Mouse (Mus musculus) midbrain, embryonic 14.5 days (tissue): ENCODE measurements around the gene Rab3a. TPM values are rescaled to one million over a fixed set of nuclear protein-coding genes. Genes with fewer than 3 reads are reported as not detected.

ENCODE experiments used
- ATAC-seq: fragments of 200-750 bp; cut with Nextera tagmentation; 2 replicates; pipeline ENCODE4 v1.8.0; 2017; ENCODE audit warnings: moderate number of reproducible peaks, moderate library complexity; ENCODE audit not compliant: low FRiP score, low TSS enrichment
- DNase-seq: peaks from one replicate; pipeline ENCODE4 v3.0.0-alpha.2; 2015
- H3K27ac ChIP-seq: fragments of 300-500 bp; sonication (generic); replicated peaks from 2 replicates; pipeline ENCODE4 v1.5.1; 2014; ENCODE audit warnings: mild to moderate bottlenecking, low read depth, low read length, moderate library complexity
- H3K27me3 ChIP-seq: fragments of 300-500 bp; sonication (generic); 2 replicates; pipeline ENCODE4 v1.6.1; 2014; ENCODE audit warnings: low read length, control low read depth, mixed read lengths; ENCODE audit not compliant: control insufficient read depth, insufficient read depth
- H3K36me3 ChIP-seq: fragments of 300-500 bp; sonication (generic); 2 replicates; pipeline ENCODE4 v1.6.1; 2014; ENCODE audit warnings: low read length, control low read depth; ENCODE audit not compliant: control insufficient read depth, insufficient read depth
- H3K4me1 ChIP-seq: fragments of 300-500 bp; sonication (generic); 2 replicates; pipeline ENCODE4 v1.6.1; 2014; ENCODE audit warnings: mild to moderate bottlenecking, antibody characterized with exemption, low read length, control low read depth; ENCODE audit not compliant: control insufficient read depth, insufficient read depth
- H3K4me2 ChIP-seq: fragments of 300-500 bp; sonication (generic); 2 replicates; pipeline ENCODE4 v1.6.1; 2014; ENCODE audit warnings: mild to moderate bottlenecking, low read length, moderate library complexity
- H3K4me3 ChIP-seq: fragments of 300-500 bp; sonication (generic); replicated peaks from 2 replicates; pipeline ENCODE4 v1.5.1; 2014; ENCODE audit warnings: low read depth, low read length
- H3K9ac ChIP-seq: fragments of 300-500 bp; sonication (generic); replicated peaks from 2 replicates; pipeline ENCODE4 v1.6.1; 2014; ENCODE audit warnings: mild to moderate bottlenecking, low read length, moderate library complexity
- H3K9me3 ChIP-seq: fragments of 300-500 bp; sonication (generic); 2 replicates; pipeline ENCODE4 v1.6.1; 2016; ENCODE audit warnings: low read length, control low read depth, mixed read lengths; ENCODE audit not compliant: control insufficient read depth
- WGBS: fragments of 180-500 bp; shearing (Covaris S2); extraction: QIAGEN DNeasy Blood & Tissue Kit; methylation state at CpG from one replicate; pipeline ENCODE4 v1.1.7; 2014; 5-methylcytosine and 5-hydroxymethylcytosine counted together
- polyA plus RNA-seq: library from polyadenylated mRNA; unstranded; fragments of >200 nt; fragmentation: Nextera tagmentation; extraction: Ambion mirVana; gene quantifications from 2 replicates; pipeline ENCODE4 v1.2.1, GENCODE M21; 2014

Gene Rab3a
- polyA plus RNA-seq, 1 experiment from 2014 or later = 407 TPM

DNA sequence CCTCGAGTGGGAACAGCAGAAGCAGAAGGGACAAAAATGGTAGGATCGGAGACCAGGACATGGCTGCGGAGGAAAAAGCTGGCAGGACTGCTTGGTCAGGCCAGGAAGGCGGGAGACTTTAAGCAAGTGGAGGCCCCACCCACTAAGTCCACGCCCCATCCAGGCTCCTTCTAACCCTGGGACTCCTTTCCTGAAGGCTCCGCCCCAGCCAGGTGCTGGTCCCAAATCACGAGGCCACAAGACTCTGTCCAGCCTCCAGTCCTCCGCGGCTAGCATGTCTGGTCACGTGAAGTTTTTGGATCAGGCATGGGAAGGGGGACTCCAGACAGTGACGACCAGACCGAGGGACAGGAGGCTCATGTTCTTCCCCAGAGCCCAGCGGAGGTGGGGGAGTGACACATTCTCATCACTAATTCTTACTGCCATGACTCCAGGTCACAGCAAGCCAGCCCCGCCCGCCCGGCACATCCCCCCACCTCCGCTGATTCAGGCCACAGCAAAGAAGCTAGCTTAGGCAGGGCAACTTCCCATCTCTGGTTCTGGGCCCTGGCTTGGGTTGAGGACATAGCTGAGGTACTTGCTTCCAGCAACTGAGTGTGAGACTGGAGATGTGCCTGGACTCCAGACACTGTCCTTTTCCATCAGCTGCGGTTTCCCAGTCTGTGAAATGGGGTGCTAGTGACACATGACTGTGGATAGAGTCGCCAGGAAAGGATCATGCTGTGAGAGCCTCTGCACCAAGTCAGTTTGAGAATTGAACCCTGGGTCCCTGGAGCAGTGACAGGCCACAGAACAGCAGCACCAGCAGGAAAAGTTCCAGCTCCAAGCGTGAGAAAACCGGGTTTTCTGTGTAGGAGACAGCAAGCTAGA, 12.3 kb downstream of the Rab3a start:
- Histone ChIP-seq H3K27ac (no peak overlapping the region), H3K9ac (peak overlapping the region; percentile 36; the same call in 1 of the 2 replicates), H3K9me3 (no peaks in the 10 kb centered on the region), H3K27me3 (peaks cover 12% of the 10 kb centered on the region; the same call in 1 of the 2 replicates), H3K4me3 (peak overlapping the region; percentile 18; the same call in 1 of the 2 replicates), H3K36me3 (peaks cover 47% of the 10 kb centered on the region), H3K4me1 (peaks cover 12% of the 10 kb centered on the region; the same call in 1 of the 2 replicates), H3K4me2 (peak overlapping the region; percentile 45)
- no peak for DNase-seq
- WGBS = 8% methylated on average over 21 of the region's 21 CpGs
- ATAC-seq = no peak

DNA sequence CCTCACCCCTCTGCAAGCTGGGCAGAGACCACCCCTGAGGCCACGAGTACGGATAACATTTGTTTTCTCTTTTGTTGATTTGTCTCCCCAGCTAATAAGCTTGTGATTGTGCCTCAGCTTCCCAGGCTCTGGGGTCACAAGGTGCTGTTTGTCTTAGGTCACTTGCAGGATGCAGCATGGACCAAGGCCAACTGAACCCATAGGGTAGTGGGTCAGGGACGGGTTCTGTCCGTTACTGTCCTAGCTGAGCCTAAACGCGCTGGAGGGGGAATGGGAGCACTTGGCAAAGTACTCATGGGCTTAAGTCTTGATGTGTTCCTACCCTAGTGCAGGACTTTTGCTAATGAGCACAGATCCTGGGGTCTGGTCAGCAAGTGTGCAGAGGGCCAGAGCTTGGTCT, 13.0 kb downstream of the Rab3a start:
- Histone ChIP-seq H3K4me1 (peaks cover 12% of the 10 kb centered on the region; the same call in 1 of the 2 replicates), H3K36me3 (peaks cover 54% of the 10 kb centered on the region), H3K4me3 (no peak overlapping the region), H3K9me3 (no peaks in the 10 kb centered on the region), H3K9ac (no peak overlapping the region), H3K4me2 (no peak overlapping the region), H3K27ac (no peak overlapping the region), H3K27me3 (peaks cover 12% of the 10 kb centered on the region; the same call in 1 of the 2 replicates)
- ATAC-seq (no peak), DNase-seq (no peak)
- WGBS = 87% methylated on average over 6 of the region's 6 CpGs

DNA sequence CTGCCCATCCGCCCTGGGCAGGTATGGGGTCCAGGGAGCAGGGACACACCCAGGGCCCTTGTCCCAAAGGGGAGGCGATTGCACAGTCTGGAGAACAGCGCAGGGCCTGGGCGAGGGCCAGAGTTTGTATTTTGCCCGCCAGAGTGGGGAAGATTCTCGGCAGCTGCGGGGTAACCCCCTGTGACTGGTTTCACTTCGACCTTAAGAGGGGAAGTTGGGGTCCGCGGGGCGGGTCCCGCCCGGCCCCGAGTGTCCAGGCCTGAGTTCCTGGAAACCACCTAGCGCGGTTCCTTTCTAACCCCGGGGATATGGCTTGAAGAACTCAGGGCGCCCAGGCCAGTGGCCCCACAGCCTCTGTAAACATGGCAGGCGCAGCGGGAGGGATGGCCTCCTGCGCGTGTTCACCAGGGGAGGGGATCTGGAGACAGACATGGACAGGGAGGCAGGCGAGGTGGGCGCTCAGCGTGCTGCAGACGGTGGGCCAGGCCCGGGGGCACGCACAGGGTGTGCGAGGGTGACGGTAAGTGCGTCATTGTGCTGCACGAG, 13.8 kb downstream of the Rab3a start:
- Histone ChIP-seq H3K9ac (no peak overlapping the region), H3K4me1 (peaks cover 12% of the 10 kb centered on the region; the same call in 1 of the 2 replicates), H3K27ac (no peak overlapping the region), H3K36me3 (peaks cover 60% of the 10 kb centered on the region), H3K27me3 (peaks cover 12% of the 10 kb centered on the region; the same call in 1 of the 2 replicates), H3K9me3 (no peaks in the 10 kb centered on the region), H3K4me2 (no peak overlapping the region), H3K4me3 (no peak overlapping the region)
- ATAC-seq = no peak
- no peak for DNase-seq
- WGBS = 94% methylated on average over 32 of the region's 32 CpGs

DNA sequence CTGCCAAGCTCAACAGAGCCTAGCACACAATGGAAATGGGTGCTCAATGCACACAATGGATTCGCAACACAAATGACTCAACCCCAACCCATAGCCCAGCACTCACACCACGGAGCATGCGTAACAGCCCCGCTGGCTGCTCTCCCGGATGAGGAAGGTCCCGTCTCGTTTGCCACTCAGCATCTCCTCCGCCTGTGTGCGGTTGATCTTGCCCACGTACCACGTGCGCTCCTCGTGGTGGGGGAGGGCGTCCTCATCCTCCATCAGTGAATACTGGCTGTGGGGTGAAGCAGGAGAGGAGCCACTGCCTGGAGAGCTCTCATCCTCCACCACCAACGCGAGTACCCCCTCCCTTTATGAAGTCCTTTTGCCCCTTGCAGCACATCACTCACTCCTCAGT, 14.5 kb downstream of the Rab3a start:
- Histone ChIP-seq H3K27me3 (peaks cover 12% of the 10 kb centered on the region; the same call in 1 of the 2 replicates), H3K4me3 (no peak overlapping the region)
- 83% methylated on average over 16 of the region's 16 CpGs for WGBS

DNA sequence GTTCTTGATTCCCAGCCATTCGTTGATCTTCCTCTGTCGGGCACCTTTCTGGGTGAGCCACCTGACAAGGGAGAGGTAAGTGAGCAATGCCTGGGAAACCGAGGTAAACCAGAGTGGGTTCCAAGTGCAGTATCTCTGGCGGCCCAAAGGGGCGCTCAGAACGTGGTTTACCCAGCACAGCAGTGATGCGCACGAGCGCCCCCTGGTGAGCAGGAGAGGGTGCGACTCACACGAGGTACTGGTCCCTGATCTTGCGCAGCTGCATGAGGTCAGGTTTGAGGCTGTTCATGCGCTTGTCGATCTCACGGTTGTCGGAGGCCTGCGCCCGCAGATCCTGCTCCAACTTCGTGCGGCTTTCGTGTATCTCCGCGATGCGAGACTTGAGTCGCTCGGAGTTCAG, 14.9 kb downstream of the Rab3a start:
- H3K27ac ChIP-seq = no peak overlapping the region
- H3K9ac ChIP-seq = no peak overlapping the region
- no peak overlapping the region for H3K4me3 ChIP-seq
- H3K4me2 ChIP-seq = no peak overlapping the region
- peaks cover 66% of the 10 kb centered on the region for H3K36me3 ChIP-seq
- H3K4me1 ChIP-seq = peaks cover 12% of the 10 kb centered on the region; the same call in 1 of the 2 replicates
- H3K9me3 ChIP-seq = no peaks in the 10 kb centered on the region
- DNase-seq = peak; percentile 98
- 7% methylated on average over 26 of the region's 26 CpGs for WGBS
- peaks cover 12% of the 10 kb centered on the region; the same call in 1 of the 2 replicates for H3K27me3 ChIP-seq
- peak; percentile 78 for ATAC-seq

More for the DNA sequence above, 14.5 kb downstream of the Rab3a start:
- no peak overlapping the region for H3K9ac ChIP-seq
- peaks cover 65% of the 10 kb centered on the region for H3K36me3 ChIP-seq
- H3K9me3 ChIP-seq = no peaks in the 10 kb centered on the region
- H3K27ac ChIP-seq = no peak overlapping the region
- DNase-seq (no peak), ATAC-seq (peak; percentile 15; the same call in 1 of the 2 replicates)
- peaks cover 12% of the 10 kb centered on the region; the same call in 1 of the 2 replicates for H3K4me1 ChIP-seq
- H3K4me2 ChIP-seq = no peak overlapping the region

DNA sequence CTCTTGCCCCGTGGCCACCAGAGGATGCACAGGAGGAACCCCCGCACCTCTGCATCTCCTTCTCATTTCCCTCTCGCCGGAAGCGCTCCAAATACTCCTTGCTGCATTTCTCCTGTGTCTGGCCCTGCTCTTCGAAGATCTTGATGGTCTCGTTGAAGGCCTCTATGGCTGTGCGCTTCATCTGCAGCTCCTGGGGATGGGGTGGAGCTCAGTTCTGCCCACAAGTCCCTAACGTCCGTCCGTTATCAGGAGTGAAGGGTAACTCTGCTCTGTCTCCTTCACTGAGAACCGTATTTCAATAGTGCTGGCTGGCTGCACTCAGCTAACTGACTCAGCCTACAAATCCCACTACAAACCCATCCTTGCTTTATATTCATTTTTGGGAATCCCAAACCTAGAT, 15.4 kb downstream of the Rab3a start:
- no peaks in the 10 kb centered on the region for H3K9me3 ChIP-seq
- peaks cover 16% of the 10 kb centered on the region for H3K4me1 ChIP-seq
- ATAC-seq = no peak
- no peak overlapping the region for H3K27ac ChIP-seq
- no peak overlapping the region for H3K9ac ChIP-seq
- DNase-seq = no peak
- H3K36me3 ChIP-seq = peaks cover 71% of the 10 kb centered on the region
- WGBS = 72% methylated on average over 12 of the region's 12 CpGs
- H3K4me3 ChIP-seq = no peak overlapping the region
- H3K27me3 ChIP-seq = peaks cover 12% of the 10 kb centered on the region; the same call in 1 of the 2 replicates
- no peak overlapping the region for H3K4me2 ChIP-seq

DNA sequence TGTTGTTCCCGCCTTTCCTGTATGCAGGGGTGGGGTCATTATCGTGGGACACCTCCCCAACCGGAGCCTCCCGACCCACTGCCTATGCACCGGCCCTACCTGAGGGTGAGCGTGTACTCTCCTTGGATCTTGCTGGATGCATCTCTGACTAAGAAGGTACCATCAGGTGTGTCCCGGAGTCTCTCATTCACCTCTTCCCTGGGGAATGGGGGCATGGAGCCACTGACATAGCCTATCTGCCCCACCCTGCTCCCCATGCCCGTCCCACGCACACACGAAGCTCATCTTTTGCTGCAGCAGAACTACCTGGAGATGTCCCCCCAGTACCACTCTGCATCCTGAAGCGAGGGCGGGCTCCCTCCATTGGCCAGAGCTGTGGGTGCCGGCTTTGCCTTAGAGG, 16.3 kb downstream of the Rab3a start:
- Histone ChIP-seq H3K27ac (no peak overlapping the region), H3K4me2 (no peak overlapping the region), H3K4me3 (no peak overlapping the region), H3K9ac (no peak overlapping the region), H3K36me3 (peaks cover 71% of the 10 kb centered on the region), H3K9me3 (no peaks in the 10 kb centered on the region), H3K27me3 (peaks cover 12% of the 10 kb centered on the region; the same call in 1 of the 2 replicates), H3K4me1 (peaks cover 24% of the 10 kb centered on the region)
- ATAC-seq (no peak), DNase-seq (no peak)
- 93% methylated on average over 13 of the region's 13 CpGs for WGBS

DNA sequence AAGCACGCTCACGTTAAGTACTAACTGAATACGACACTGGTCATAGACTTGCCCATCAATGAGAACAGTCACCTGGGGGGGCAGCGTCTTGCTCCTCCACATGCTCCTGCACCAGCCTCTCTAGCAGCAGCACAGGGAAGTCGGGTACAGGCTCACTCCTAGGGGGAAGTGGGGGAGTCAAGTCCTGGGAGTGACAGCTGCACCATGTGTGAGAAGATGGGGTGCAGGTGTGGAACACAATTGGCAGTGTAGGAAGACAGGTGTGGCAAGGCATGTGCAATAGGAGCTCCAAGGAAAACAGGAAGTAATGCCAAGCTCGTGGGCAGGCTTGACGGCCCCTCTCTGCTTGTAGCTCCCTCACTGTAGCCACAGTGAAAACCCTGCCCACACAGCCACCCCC, 16.7 kb downstream of the Rab3a start:
- H3K9me3 ChIP-seq = no peaks in the 10 kb centered on the region
- H3K4me1 ChIP-seq = peaks cover 22% of the 10 kb centered on the region
- WGBS = 94% methylated on average over 7 of the region's 7 CpGs
- no peak overlapping the region for H3K4me2 ChIP-seq
- DNase-seq (no peak), ATAC-seq (no peak)
- no peak overlapping the region for H3K4me3 ChIP-seq
- peaks cover 71% of the 10 kb centered on the region for H3K36me3 ChIP-seq
- H3K9ac ChIP-seq = no peak overlapping the region
- no peak overlapping the region for H3K27ac ChIP-seq
- peaks cover 9% of the 10 kb centered on the region; the same call in 1 of the 2 replicates for H3K27me3 ChIP-seq
